ENCODE assay signal across 21 mouse cellular contexts in genomic region chr4:114645341-114645740, GRCm38 (mm10).
DNase-seq lines count a peak whose midpoint lies in the region; ATAC-seq and TF ChIP-seq lines count a peak whose summit lies in the region.
"Had no signal": no experiment of that assay in that cellular context is flagged by ENCODE, and none has a peak within 500 bp of the region (broad histone marks: within the 10 kb centered on the region; RNA-seq: fewer than 3 reads in every experiment).

No protein-coding gene starts in this region.

- DNase-seq in midbrain, embryonic 11.5 days (ENCODE audit: low spot score, missing footprints), result peak; percentile 60
- DNase-seq in midbrain, postnatal 0 days (ENCODE audit: low spot score), result no peak
- peak; percentile 7 for DNase-seq in brain, adult 2 months (ENCODE audit: low read depth, low spot score)
- DNase-seq in forelimb bud, embryonic 11.5 days (ENCODE audit: low read depth, low spot score), result peak; percentile 52
- DNase-seq in adrenal gland, postnatal 36 days, result no peak
- DNase-seq: adrenal gland, adult 2 months; adrenal gland, adult 8-10 months; adrenal gland, postnatal 10 days; adrenal gland, postnatal 14 days; adrenal gland, postnatal 25 days; B cell, adult 2 months; cerebellum, adult 11 months; cerebellum, adult 11-12 months; cerebellum, adult 18-20 months; cerebellum, adult 2 months; cerebellum, adult 8-10 months had no signal

- H3K27ac ChIP-seq in midbrain, embryonic 11.5 days (ENCODE audit: low read depth, low read length), result no peak overlapping the region
- no peak overlapping the region for H3K27ac ChIP-seq in midbrain, postnatal 0 days (ENCODE audit: low read depth, low read length)

- no peak for TF ChIP-seq CTCF in midbrain, postnatal 0 days (IDR thresholded peaks at IDR 0.05)

- no peak overlapping the region for H3K4me3 ChIP-seq in midbrain, embryonic 11.5 days (ENCODE audit: low read depth, low read length)
- H3K4me3 ChIP-seq in midbrain, postnatal 0 days (ENCODE audit: low read depth, low read length), result no peak overlapping the region

- no peak overlapping the region for H3K9ac ChIP-seq in midbrain, embryonic 11.5 days (ENCODE audit: low read length)
- H3K9ac ChIP-seq in midbrain, postnatal 0 days (replicated peaks; ENCODE audit: low read length, poor library complexity, severe bottlenecking), result no peak overlapping the region

- ATAC-seq in midbrain, embryonic 11.5 days (ENCODE audit: low FRiP score), result no peak
- no peak for ATAC-seq in midbrain, postnatal 0 days (ENCODE audit: low FRiP score)
- ATAC-seq in frontal cortex, adult (ENCODE audit: low TSS enrichment), result no peak
- ATAC-seq: activated CD4-positive, CD25-positive, alpha-beta regulatory T cell, adult 4 months; CD4-positive, CD25-positive, alpha-beta regulatory T cell, adult 4 months; Patski had no signal

- no peaks in the 10 kb centered on the region for H3K9me3 ChIP-seq in midbrain, embryonic 11.5 days (ENCODE audit: control insufficient read depth, low read length)
- no peaks in the 10 kb centered on the region for H3K9me3 ChIP-seq in midbrain, postnatal 0 days (ENCODE audit: low read length)

- H3K36me3 ChIP-seq in midbrain, embryonic 11.5 days (ENCODE audit: control insufficient read depth, insufficient read depth, low read length), result no peaks in the 10 kb centered on the region
- H3K36me3 ChIP-seq in midbrain, postnatal 0 days (ENCODE audit: insufficient read depth, low read length), result no peaks in the 10 kb centered on the region
- H3K36me3 ChIP-seq: G1E had no signal

- no peak overlapping the region for H3K4me2 ChIP-seq in midbrain, embryonic 11.5 days
- no peak overlapping the region for H3K4me2 ChIP-seq in midbrain, postnatal 0 days (ENCODE audit: low read depth, low read length, poor library complexity, severe bottlenecking)

- peaks cover 15% of the 10 kb centered on the region for H3K27me3 ChIP-seq in midbrain, embryonic 11.5 days (ENCODE audit: control insufficient read depth, insufficient read depth, low read length)
- peaks cover 12% of the 10 kb centered on the region for H3K27me3 ChIP-seq in midbrain, postnatal 0 days (ENCODE audit: insufficient read depth, low read length)

- peaks cover 6% of the 10 kb centered on the region for H3K4me1 ChIP-seq in midbrain, embryonic 11.5 days (ENCODE audit: control insufficient read depth, insufficient read depth, low read length)
- H3K4me1 ChIP-seq in midbrain, postnatal 0 days (ENCODE audit: insufficient read depth, low read length), result no peaks in the 10 kb centered on the region

Comparison
In these comparisons a context has a peak if more than half of its experiments do, and no peak if none do; other contexts are left out.
1. DNase-seq: peak in midbrain, embryonic 11.5 days (single experiment), brain, adult 2 months (single experiment) and forelimb bud, embryonic 11.5 days (single experiment); none in midbrain, postnatal 0 days (single experiment) and adrenal gland, postnatal 36 days (0 of 2).